Mouse (Mus musculus) heart, postnatal 36 days (tissue): Measurements from ENCODE around the gene Ldb3. TPM values are rescaled to one million over a fixed set of nuclear protein-coding genes. Genes with fewer than 3 reads are reported as not detected.

ENCODE experiments used
- DNase-seq, 2 experiments: peaks; one replicate each; pipeline ENCODE4 v3.0.0; 2021 to 2022
- intact Hi-C: fragments of 180-260 bp; cut with DNase I; formaldehyde crosslinking; loops from one replicate; pipeline ENCODE4 v1.15.1; 2025
- total RNA-seq, 2 experiments: library from RNA; stranded (reverse); gene quantifications; 2 replicates each; pipeline ENCODE4 v1.2.3; 2021

Ldb3 gene
- total RNA-seq: 100 to 1,000 TPM; 988 to 990 TPM

DNA sequence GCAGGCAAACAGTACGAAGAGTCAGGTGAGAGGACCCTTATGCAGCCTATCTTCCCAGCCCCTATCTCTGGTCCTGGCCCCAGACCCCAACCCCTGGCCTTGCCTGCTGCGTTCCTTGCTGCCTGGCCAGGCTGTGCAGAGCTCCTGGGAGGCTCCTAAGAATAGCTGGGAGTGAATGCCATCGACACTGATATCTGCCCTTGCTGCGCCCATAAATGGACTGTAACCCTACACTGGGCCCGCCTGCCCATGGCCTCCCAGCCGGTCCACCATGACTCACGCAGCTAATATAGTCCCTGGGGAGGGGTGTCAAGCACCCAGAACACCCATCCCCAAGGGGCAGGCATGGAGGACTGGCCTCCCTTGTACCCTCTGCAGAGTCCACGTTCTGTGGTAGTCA, at the start of gene Ldb3:
Ldb3 (minus strand) TSS at position 185 of the 400 bp plus-strand sequence.
- peak; percentile 69 to 70 for DNase-seq
- intact Hi-C loops: no loop called here

DNA sequence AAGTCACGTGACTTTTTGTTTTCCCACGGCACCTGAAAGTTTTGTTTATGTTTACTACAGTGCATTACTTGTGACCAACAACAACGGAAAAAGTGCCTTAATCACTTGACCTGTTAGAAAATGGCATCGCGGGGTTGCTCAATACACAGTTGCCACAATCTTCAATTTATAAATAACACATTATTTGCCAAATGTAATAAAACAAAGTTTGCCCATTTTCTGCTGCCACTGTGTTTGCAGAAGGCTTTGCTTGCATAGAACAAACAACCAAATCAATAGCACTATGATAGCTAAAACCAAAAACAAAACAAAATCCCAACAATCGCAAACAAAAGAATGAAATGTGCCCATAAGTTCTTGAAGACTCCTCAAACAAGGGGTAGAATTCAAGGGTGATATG, 47.2 kb upstream of the Ldb3 start:
- no peak for DNase-seq
- intact Hi-C loops: no loop called here

DNA sequence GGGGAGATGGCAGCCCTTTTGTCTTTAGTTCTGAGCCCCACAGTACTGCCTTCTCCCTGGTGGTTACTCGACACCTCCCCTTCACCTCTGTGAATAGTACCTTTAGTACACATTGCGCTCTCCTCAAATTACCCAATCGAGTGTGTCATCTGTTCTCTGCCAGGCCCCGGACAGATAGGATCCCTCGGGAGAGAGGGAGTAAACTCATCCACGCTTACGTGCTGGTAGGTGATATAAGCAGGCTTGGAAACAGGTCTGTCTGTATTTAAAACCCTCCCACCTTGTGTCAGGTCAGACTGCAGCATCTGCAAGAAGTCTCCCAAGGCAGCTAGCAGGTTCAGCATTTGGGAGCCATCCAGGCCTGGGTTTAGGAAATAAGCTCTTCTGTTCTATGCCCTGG, 46.7 kb upstream of the Ldb3 start:
- intact Hi-C loops: no loop called here
- DNase-seq: no peak

DNA sequence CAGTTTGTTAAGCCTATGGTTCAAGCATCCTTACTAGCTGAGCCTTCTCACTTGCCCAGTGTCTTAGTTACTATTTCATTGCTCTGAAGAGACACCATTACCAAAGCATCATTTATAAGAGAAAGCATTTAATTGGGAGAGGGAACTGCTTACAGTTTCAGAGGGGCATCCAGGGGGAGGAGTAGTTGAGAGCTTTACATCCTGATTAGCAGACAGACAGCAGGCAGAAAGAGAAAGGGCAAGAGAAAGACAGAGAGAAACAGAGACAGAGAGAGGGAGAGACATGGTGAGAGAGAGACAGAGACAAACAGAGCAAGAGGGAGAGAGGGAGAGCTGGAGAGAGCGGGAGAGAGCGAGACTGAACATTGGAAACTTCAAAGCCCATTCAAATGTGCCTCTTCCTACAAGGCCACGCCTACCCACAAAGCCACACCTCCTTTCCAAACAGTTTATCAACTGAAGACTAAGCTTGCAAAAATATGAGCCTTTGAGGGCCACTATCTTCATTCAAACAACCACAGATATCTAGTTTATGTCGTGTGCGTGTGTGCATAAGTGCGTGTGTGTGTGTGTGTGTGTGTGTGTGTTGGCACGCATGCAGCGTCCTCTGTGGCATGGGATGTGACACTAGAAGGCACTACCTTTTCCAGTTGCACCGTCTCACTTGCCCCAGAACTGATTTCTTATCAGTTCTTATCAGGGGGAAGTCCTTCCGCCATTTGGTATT, 44.4 kb upstream of the Ldb3 start:
- no peak for DNase-seq
- intact Hi-C loops: no loop called here

GRCm38 (mm10) chr14:34626824-34627223, 38.3 kb upstream of the Ldb3 start:
- intact Hi-C loops: no loop called here
- DNase-seq: no peak

GRCm38 (mm10) chr14:34623531-34624210, 35.2 kb upstream of the Ldb3 start:
- DNase-seq: no peak
- intact Hi-C loops: no loop called here

- intact Hi-C loops: no loop called here
- DNase-seq: no peak
Measured at GRCm38 (mm10) chr14:34623074-34623473, 34.6 kb upstream of the Ldb3 start.

DNA sequence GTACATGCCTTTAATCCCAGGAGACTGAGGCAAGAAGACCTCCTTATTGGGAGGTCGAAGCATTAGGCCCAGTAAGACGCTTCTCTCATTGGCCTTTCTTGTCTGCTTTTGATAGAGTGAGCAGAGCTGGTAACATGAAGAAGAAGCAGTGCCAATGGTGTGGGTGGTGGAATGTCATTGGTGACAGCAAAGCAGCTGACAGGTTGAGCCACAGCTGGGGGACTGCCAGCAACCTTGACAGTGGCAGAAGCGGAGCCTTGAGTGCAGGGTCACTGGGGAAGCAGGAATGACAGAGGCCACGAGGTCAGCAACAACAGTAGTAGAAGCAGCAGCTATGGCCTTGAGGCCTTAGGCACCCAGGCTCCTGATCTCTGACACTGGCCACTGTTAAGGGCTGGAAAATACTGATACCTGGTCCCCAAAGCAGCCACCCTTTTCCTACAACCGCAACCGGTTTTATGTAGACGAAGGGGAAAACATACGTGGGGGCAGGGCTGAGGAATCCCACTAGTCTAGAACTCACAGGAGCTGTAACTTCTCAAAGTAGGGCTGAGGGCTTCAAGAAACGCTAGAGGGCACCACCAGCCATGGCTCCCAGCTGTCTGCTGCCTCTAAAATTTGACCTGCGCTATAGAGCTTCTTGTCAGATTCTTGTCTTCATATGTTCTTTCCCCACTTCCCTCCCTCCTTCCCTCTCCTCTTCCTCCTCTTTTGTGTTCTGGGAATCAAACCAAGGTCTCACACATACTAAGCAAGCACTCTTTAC, 32.3 kb upstream of the Ldb3 start:
- intact Hi-C loops: no loop called here

GRCm38 (mm10) chr14:34618808-34619207, 30.3 kb upstream of the Ldb3 start:
- intact Hi-C loops: no loop called here

More for the DNA sequence above, 32.3 kb upstream of the Ldb3 start:
- DNase-seq: peak; percentile 35 to 42

DNA sequence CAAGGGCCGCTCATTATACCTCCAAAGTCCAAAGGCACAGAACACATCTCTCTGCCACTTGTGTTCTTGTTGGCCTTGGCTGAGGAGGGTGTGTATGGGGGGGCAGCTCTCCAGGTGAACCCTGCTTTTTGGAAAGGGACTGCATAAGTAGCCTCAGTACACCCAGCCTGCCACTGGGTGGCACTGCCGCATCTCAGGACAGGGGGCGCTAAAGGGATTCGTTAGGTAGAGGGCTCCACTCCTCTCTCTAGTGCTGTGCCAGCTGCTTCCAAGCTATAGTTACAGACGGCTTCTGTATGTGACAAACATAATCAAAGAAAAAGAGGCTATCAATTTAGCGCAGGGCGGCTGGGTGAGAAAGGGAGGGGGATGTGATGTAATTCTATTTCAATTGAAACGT, 28.3 kb upstream of the Ldb3 start:
- DNase-seq: peak; percentile 77 to 87
- intact Hi-C loops: loop anchor here (1.0 to 2.0 kb wide), 2 partner anchors 152 to 161 kb away; no protein-coding TSS in a partner anchor

More at GRCm38 (mm10) chr14:34618808-34619207, 30.3 kb upstream of the Ldb3 start:
- no peak for DNase-seq

DNA sequence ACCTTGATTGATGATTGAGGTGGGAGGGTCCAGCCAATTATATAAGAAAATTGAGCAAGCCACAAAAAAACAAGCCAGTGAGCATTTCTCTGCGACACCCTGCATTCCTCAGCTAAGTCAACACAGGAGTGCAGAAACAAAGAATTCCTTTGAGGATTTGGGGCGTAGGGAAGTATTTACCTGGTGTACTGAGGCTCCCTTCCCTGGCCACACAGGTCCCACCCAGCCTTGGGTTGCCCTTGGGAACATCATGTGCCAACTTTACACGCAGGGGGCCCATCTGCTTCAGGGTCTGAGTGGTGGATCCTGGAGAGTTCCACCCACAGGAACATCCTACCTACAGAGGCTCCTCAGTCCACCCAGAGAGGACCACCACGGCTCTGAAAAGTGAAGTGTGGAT, 27.1 kb upstream of the Ldb3 start:
- DNase-seq: no peak
- intact Hi-C loops: loop anchor here (2.0 kb wide), 1 partner anchor 153 kb away; no protein-coding TSS in a partner anchor

DNA sequence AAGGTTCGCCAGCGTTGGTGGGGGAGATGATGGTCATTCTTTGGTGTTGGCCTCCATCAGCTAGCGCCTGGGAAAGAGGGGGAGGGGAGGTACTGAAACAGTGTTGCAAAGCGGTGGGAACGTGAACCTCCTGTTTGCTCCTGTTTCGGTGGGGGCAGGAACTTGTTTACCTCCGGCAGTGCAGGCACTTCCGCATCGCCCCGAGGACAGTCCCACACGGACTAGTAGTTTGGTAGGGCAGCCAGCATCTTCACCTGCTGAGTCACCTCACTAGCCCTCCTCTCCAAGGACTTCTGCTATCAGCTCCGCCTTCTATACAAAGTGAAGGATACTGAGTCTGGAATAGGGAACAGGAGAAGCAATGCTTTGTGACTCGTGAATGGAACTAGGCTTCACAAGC, 26.6 kb upstream of the Ldb3 start:
- intact Hi-C loops: no loop called here

DNA sequence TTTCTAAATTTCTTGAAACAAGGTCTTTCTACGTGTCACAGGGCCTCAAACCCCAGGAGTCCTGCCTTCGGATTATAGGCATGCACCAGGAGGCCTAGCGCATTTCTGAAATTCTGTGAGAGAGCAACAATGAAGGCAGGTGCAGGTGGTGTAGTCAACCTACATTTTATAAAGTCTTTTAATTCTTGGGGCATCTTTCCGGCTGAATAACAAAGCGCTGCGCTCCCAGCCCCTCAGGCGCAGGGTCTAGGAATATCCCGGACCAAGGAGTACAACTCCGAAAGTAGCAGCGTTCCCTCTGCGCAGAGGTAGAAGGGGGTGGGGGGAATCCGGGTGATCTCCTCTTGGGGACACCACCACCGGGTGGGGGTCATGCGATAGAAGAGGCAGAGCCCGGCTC, 26.1 kb upstream of the Ldb3 start:
- no peak for DNase-seq
- intact Hi-C loops: no loop called here

More for the DNA sequence above, 26.6 kb upstream of the Ldb3 start:
- DNase-seq: no peak

GRCm38 (mm10) chr14:34613523-34613922, 25.0 kb upstream of the Ldb3 start:
- intact Hi-C loops: no loop called here
- DNase-seq: no peak

- intact Hi-C loops: no loop called here
- DNase-seq: no peak
Measured at GRCm38 (mm10) chr14:34612222-34612621, 23.7 kb upstream of the Ldb3 start.

GRCm38 (mm10) chr14:34611591-34611990, 23.1 kb upstream of the Ldb3 start:
- DNase-seq: no peak
- intact Hi-C loops: no loop called here

DNA sequence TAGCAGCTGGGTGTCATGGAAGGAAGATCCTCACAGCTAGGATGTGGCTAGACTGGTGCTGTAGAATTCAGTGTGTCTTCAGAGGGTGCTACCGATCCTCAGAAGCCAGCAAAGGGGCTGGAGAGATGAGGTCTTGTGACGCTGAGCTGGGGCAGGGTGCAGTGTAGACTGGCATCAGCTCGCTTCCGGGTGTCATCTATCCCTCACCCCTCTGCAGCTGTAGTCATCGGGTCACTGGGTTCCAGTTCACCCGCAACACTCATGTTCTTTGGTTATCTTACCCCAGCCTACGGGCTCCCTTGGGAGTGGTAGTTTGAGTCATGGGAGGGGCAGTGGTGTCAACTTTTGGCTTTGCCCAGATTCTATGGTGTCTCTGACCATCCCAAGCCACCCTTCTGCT, 13.4 kb upstream of the Ldb3 start:
- intact Hi-C loops: no loop called here
- DNase-seq: no peak

GRCm38 (mm10) chr14:34599941-34600340, 11.5 kb upstream of the Ldb3 start, which contains the start of gene Opn4:
Opn4 (minus strand) TSS chr14:34600142.
- intact Hi-C loops: no loop called here
- DNase-seq: no peak

- DNase-seq: no peak
- intact Hi-C loops: no loop called here
Measured at GRCm38 (mm10) chr14:34595596-34596255, 7.2 kb upstream of the Ldb3 start.

DNA sequence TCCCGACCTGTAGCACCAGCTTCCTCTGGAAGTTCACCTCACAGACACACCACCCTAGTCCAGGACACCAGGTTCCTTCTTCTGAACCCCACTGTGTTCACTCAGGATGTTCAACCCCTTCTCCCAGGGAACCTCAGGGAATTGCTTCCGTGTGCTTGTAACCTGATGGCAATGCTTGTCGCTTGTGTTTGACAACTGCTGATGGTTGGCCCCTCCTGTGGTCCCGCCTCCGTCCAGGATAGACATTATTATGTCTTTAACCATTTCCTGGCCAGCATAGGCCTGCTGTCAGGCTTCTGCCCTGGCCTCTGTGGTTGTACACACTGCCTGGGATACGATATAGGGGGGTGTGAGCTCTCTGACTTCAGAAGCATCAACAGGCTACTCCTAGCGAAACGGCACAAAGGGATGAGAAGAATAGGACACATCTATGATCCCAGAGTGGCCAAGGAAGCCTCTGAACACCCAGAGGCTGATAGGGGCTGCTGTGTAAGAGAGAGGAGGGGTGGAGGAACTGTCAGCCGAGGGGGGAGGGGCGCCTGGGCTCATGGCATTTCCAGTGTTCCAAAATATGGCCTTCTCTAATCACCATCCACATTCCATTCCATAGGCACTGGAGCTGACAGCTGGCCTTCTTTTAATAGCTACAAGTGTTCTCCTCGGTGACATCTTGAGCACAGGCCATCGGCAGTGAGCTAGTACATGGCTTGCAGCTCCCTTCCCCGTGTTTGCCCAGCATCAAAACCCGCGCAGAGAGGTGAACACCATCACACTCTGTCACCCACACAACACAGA, 3.5 kb upstream of the Ldb3 start:
- intact Hi-C loops: no loop called here
- DNase-seq: no peak
